Mouse (Mus musculus): ENCODE results near the gene Ttc28. TPM values are rescaled to one million over a fixed set of nuclear protein-coding genes. Genes with fewer than 3 reads are reported as not detected.
A peak's percentile ranks its signal among the peaks of the same experiment; 100 is the strongest.

The Ttc28 gene
- polyA plus RNA-seq, 1 experiment from 2014 or later, result 13.9 TPM

GRCm38 (mm10) chr5:111119805-111120204 is 240.2 kb downstream of the Ttc28 start:
- Histone ChIP-seq H3K4me1 (peaks cover 59% of the 10 kb centered on the region), H3K27me3 (no peaks in the 10 kb centered on the region), H3K4me3 (replicated peaks) (no peak overlapping the region), H3K4me2 (no peak overlapping the region), H3K9ac (no peak overlapping the region), H3K27ac (peak overlapping the region; percentile 57), H3K36me3 (no peaks in the 10 kb centered on the region), H3K9me3 (replicated peaks) (no peaks in the 10 kb centered on the region)
- WGBS, result 82% methylated on average over 3 of the region's 3 CpGs
- no peak for ATAC-seq (replicated peaks; ENCODE audit: low FRiP score)

- Histone ChIP-seq H3K4me3 (replicated peaks) (no peak overlapping the region), H3K9ac (no peak overlapping the region), H3K27ac (peak overlapping the region; percentile 57), H3K9me3 (replicated peaks) (no peaks in the 10 kb centered on the region), H3K4me2 (no peak overlapping the region), H3K27me3 (no peaks in the 10 kb centered on the region), H3K4me1 (peaks cover 59% of the 10 kb centered on the region), H3K36me3 (no peaks in the 10 kb centered on the region)
- no peak for ATAC-seq (replicated peaks; ENCODE audit: low FRiP score)
- 66% methylated on average over 7 of the region's 7 CpGs for WGBS
Observed at GRCm38 (mm10) chr5:111120298-111120697, 240.7 kb downstream of the Ttc28 start.

- Histone ChIP-seq H3K9me3 (replicated peaks) (no peaks in the 10 kb centered on the region), H3K36me3 (no peaks in the 10 kb centered on the region), H3K27me3 (no peaks in the 10 kb centered on the region), H3K4me1 (peaks cover 54% of the 10 kb centered on the region), H3K9ac (no peak overlapping the region), H3K27ac (peak overlapping the region; percentile 64), H3K4me2 (no peak overlapping the region), H3K4me3 (replicated peaks) (no peak overlapping the region)
- peak; percentile 89 for ATAC-seq (replicated peaks; ENCODE audit: low FRiP score)
- WGBS, result 29% methylated on average over 10 of the region's 10 CpGs
Observed at GRCm38 (mm10) chr5:111120705-111121420, 241.3 kb downstream of the Ttc28 start.

- no peak overlapping the region for H3K4me2 ChIP-seq
- 70% methylated on average over 9 of the region's 9 CpGs for WGBS
- H3K4me1 ChIP-seq, result peaks cover 46% of the 10 kb centered on the region
- no peaks in the 10 kb centered on the region for H3K27me3 ChIP-seq
- H3K36me3 ChIP-seq, result no peaks in the 10 kb centered on the region
- H3K4me3 ChIP-seq (replicated peaks), result no peak overlapping the region
- ATAC-seq (replicated peaks; ENCODE audit: low FRiP score), result no peak
- H3K9me3 ChIP-seq (replicated peaks), result no peaks in the 10 kb centered on the region
- H3K9ac ChIP-seq, result no peak overlapping the region
- no peak overlapping the region for H3K27ac ChIP-seq
Observed at GRCm38 (mm10) chr5:111122332-111123049, 242.9 kb downstream of the Ttc28 start.

GRCm38 (mm10) chr5:111123050-111123746 is 243.6 kb downstream of the Ttc28 start:
- Histone ChIP-seq H3K4me1 (peaks cover 43% of the 10 kb centered on the region), H3K27ac (no peak overlapping the region), H3K9me3 (replicated peaks) (no peaks in the 10 kb centered on the region), H3K36me3 (no peaks in the 10 kb centered on the region), H3K4me2 (no peak overlapping the region), H3K27me3 (no peaks in the 10 kb centered on the region), H3K4me3 (replicated peaks) (no peak overlapping the region), H3K9ac (no peak overlapping the region)
- ATAC-seq (replicated peaks; ENCODE audit: low FRiP score), result no peak
- WGBS, result 57% methylated on average over 12 of the region's 12 CpGs

GRCm38 (mm10) chr5:111124620-111125200 is 245.1 kb downstream of the Ttc28 start:
- no peak for ATAC-seq (replicated peaks; ENCODE audit: low FRiP score)
- Histone ChIP-seq H3K36me3 (no peaks in the 10 kb centered on the region), H3K9me3 (replicated peaks) (no peaks in the 10 kb centered on the region), H3K4me3 (replicated peaks) (no peak overlapping the region), H3K4me2 (no peak overlapping the region), H3K4me1 (peaks cover 44% of the 10 kb centered on the region), H3K27me3 (no peaks in the 10 kb centered on the region), H3K27ac (no peak overlapping the region), H3K9ac (no peak overlapping the region)
- WGBS, result 82% methylated on average over 7 of the region's 7 CpGs

- Histone ChIP-seq H3K36me3 (no peaks in the 10 kb centered on the region), H3K9ac (no peak overlapping the region), H3K27ac (no peak overlapping the region), H3K4me1 (peaks cover 37% of the 10 kb centered on the region), H3K4me3 (replicated peaks) (no peak overlapping the region), H3K9me3 (replicated peaks) (no peaks in the 10 kb centered on the region), H3K4me2 (no peak overlapping the region), H3K27me3 (no peaks in the 10 kb centered on the region)
- 81% methylated on average over 12 of the region's 12 CpGs for WGBS
- no peak for ATAC-seq (replicated peaks; ENCODE audit: low FRiP score)
Observed at GRCm38 (mm10) chr5:111125746-111126145, 246.1 kb downstream of the Ttc28 start.

- peaks cover 11% of the 10 kb centered on the region for H3K36me3 ChIP-seq
- H3K27me3 ChIP-seq, result no peaks in the 10 kb centered on the region
- no peak for ATAC-seq (replicated peaks; ENCODE audit: low FRiP score)
- H3K9ac ChIP-seq, result no peak overlapping the region
- 79% methylated on average over 5 of the region's 5 CpGs for WGBS
- no peak overlapping the region for H3K4me2 ChIP-seq
- H3K27ac ChIP-seq, result peak overlapping the region; percentile 19; the same call in 1 of the 2 replicates
- peaks cover 22% of the 10 kb centered on the region for H3K4me1 ChIP-seq
- no peaks in the 10 kb centered on the region for H3K9me3 ChIP-seq (replicated peaks)
- H3K4me3 ChIP-seq (replicated peaks), result no peak overlapping the region
Observed at GRCm38 (mm10) chr5:111127786-111128185, 248.2 kb downstream of the Ttc28 start.

- ATAC-seq (replicated peaks; ENCODE audit: low FRiP score), result no peak
- Histone ChIP-seq H3K4me3 (replicated peaks) (no peak overlapping the region), H3K36me3 (peaks cover 11% of the 10 kb centered on the region), H3K4me2 (no peak overlapping the region), H3K4me1 (peaks cover 23% of the 10 kb centered on the region), H3K9me3 (replicated peaks) (no peaks in the 10 kb centered on the region), H3K27me3 (no peaks in the 10 kb centered on the region), H3K27ac (no peak overlapping the region), H3K9ac (no peak overlapping the region)
- WGBS, result 78% methylated on average over 8 of the region's 8 CpGs
Observed at GRCm38 (mm10) chr5:111130121-111130520, 250.5 kb downstream of the Ttc28 start.

- Histone ChIP-seq H3K27ac (no peak overlapping the region), H3K9ac (no peak overlapping the region), H3K27me3 (no peaks in the 10 kb centered on the region), H3K4me2 (no peak overlapping the region), H3K36me3 (peaks cover 11% of the 10 kb centered on the region), H3K9me3 (replicated peaks) (no peaks in the 10 kb centered on the region), H3K4me3 (replicated peaks) (no peak overlapping the region), H3K4me1 (peaks cover 27% of the 10 kb centered on the region)
- ATAC-seq (replicated peaks; ENCODE audit: low FRiP score), result no peak
- 91% methylated on average over 18 of the region's 18 CpGs for WGBS
Observed at GRCm38 (mm10) chr5:111131561-111131960, 252.0 kb downstream of the Ttc28 start.

GRCm38 (mm10) chr5:111133150-111133549 is 253.5 kb downstream of the Ttc28 start:
- Histone ChIP-seq H3K4me1 (peaks cover 38% of the 10 kb centered on the region), H3K9me3 (replicated peaks) (no peaks in the 10 kb centered on the region), H3K4me3 (replicated peaks) (no peak overlapping the region), H3K27me3 (no peaks in the 10 kb centered on the region), H3K27ac (peak overlapping the region; percentile 48; the same call in 1 of the 2 replicates), H3K36me3 (peaks cover 11% of the 10 kb centered on the region), H3K9ac (no peak overlapping the region), H3K4me2 (no peak overlapping the region)
- ATAC-seq (replicated peaks; ENCODE audit: low FRiP score), result no peak
- 92% methylated on average over 5 of the region's 5 CpGs for WGBS

GRCm38 (mm10) chr5:111133754-111134153 is 254.2 kb downstream of the Ttc28 start:
- Histone ChIP-seq H3K9me3 (replicated peaks) (no peaks in the 10 kb centered on the region), H3K4me1 (peaks cover 39% of the 10 kb centered on the region), H3K9ac (no peak overlapping the region), H3K4me2 (no peak overlapping the region), H3K36me3 (peaks cover 11% of the 10 kb centered on the region), H3K27ac (peak overlapping the region; percentile 48), H3K27me3 (no peaks in the 10 kb centered on the region), H3K4me3 (replicated peaks) (no peak overlapping the region)
- 52% methylated on average over 7 of the region's 7 CpGs for WGBS
- 0 out of 2 replicates have a peak, but pooled peaks have one; percentile 52 for ATAC-seq (replicated peaks; ENCODE audit: low FRiP score)
